Mouse (Mus musculus) spleen, adult 2 months (tissue): ENCODE data around the gene Zc2hc1b. TPM values are rescaled to one million over a fixed set of nuclear protein-coding genes. Genes with fewer than 3 reads are reported as not detected.

ENCODE experiments used
- DNase-seq, 2 experiments: peaks; one replicate each; pipeline versions ENCODE4 v3.0.0 to v3.0.0-alpha.2; 2012 to 2021; ENCODE audit warnings: low spot score in 2 of 2, low read depth in 1 of 2
- H3K27ac ChIP-seq: fragments of 200-500 bp; 2 replicates; pipeline ENCODE4 v1.5.1; 2012; ENCODE audit warnings: low read length, inconsistent platforms; ENCODE audit not compliant: insufficient read depth
- H3K27me3 ChIP-seq: fragments of 200-500 bp; 2 replicates; pipeline ENCODE4 v1.6.1; 2012; ENCODE audit warnings: mild to moderate bottlenecking, moderate library complexity, low read length, inconsistent platforms; ENCODE audit not compliant: control insufficient read depth, insufficient read depth
- H3K36me3 ChIP-seq: fragments of 200-500 bp; 2 replicates; pipeline ENCODE4 v1.6.1; 2012; ENCODE audit warnings: mild to moderate bottlenecking, low read length, inconsistent platforms; ENCODE audit not compliant: control insufficient read depth, insufficient read depth
- H3K4me1 ChIP-seq: fragments of 200-500 bp; 2 replicates; pipeline ENCODE4 v1.6.1; 2011; ENCODE audit warnings: inconsistent platforms; ENCODE audit not compliant: control insufficient read depth, insufficient read depth, insufficient read length
- H3K4me3 ChIP-seq: fragments of 200-500 bp; 2 replicates; pipeline ENCODE4 v1.5.1; 2011; ENCODE audit warnings: mild to moderate bottlenecking, inconsistent platforms; ENCODE audit not compliant: insufficient read depth, insufficient read length; ENCODE audit errors: extremely low read depth
- CTCF ChIP-seq: fragments of 200-500 bp; IDR thresholded peaks from 2 replicates; pipeline ENCODE4 v1.5.1; 2011; ENCODE audit warnings: mild to moderate bottlenecking, inconsistent platforms; ENCODE audit not compliant: insufficient read depth, insufficient read length, insufficient replicate concordance; ENCODE audit errors: extremely low read depth
- POLR2A ChIP-seq: fragments of 200-500 bp; IDR thresholded peaks from 2 replicates; pipeline ENCODE4 v1.6.1; 2011; ENCODE audit warnings: low read depth, low read length, inconsistent platforms
- WGBS: fragments of 180-500 bp; shearing (Covaris S2); methylation state at CpG from one replicate; pipeline ENCODE4 v1.1.7; 2018; 5-methylcytosine and 5-hydroxymethylcytosine counted together
- polyA plus RNA-seq: library from polyadenylated mRNA; depleted of rRNA; stranded (reverse); fragments of >200 nt; gene quantifications from 2 replicates; pipeline ENCODE4 v1.2.3, GENCODE M21; 2012; rRNA removed

Zc2hc1b gene
- polyA plus RNA-seq, 1 experiment = not detected

DNA sequence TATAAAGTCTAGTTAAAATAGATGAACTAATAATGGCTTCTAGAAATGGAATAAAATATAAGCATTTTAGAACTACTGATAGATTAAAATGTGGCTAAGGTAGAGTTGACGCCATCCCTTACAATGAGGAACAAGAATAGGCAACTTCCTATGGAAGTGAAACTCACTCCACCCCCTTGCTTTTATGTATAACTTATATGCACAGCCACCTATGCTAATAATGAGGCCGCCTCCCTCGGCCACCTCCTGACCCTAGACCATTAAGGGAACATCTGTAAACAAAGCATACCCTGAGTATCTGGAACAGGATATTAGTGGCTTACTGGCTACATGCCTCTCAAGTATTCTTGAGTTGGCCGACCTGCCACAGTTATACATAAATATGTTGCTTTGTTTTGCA, 74.0 kb downstream of the Zc2hc1b start:
- no peaks in the 10 kb centered on the region for H3K27me3 ChIP-seq
- H3K4me3 ChIP-seq = no peak overlapping the region
- no peaks in the 10 kb centered on the region for H3K36me3 ChIP-seq
- no peak overlapping the region for H3K27ac ChIP-seq
- TF ChIP-seq CTCF (no peak), POLR2A (no peak)
- WGBS = 42% methylated on average over 4 of the region's 4 CpGs
- DNase-seq = peak in 1 of 2 experiments; percentile 9
- no peaks in the 10 kb centered on the region for H3K4me1 ChIP-seq

DNA sequence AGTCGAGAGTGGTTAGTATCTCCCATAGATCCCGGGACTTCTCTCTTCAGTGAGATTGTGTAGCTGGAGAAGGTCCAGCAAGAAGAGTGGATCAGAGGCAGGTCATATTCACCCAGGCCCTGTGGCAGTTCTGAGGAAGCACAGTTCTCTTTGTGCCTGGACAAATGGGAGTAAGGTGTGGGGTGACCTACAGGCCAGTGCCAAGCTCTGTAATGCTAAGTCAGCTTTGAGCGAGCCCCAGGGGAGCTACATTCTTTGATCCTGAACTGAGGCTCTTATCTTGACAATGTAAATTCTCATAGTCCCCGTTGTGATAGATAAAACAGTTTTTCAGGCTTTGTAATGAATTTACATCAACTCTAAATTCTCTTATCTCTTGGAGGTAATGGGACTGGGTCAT, 75.5 kb downstream of the Zc2hc1b start:
- no peak overlapping the region for H3K27ac ChIP-seq
- no peak for TF ChIP-seq POLR2A
- TF ChIP-seq CTCF = no peak
- H3K27me3 ChIP-seq = no peaks in the 10 kb centered on the region
- H3K4me3 ChIP-seq = no peak overlapping the region
- no peaks in the 10 kb centered on the region for H3K4me1 ChIP-seq
- H3K36me3 ChIP-seq = no peaks in the 10 kb centered on the region
- DNase-seq = no peak
- 80% methylated on average over 4 of the region's 4 CpGs for WGBS

DNA sequence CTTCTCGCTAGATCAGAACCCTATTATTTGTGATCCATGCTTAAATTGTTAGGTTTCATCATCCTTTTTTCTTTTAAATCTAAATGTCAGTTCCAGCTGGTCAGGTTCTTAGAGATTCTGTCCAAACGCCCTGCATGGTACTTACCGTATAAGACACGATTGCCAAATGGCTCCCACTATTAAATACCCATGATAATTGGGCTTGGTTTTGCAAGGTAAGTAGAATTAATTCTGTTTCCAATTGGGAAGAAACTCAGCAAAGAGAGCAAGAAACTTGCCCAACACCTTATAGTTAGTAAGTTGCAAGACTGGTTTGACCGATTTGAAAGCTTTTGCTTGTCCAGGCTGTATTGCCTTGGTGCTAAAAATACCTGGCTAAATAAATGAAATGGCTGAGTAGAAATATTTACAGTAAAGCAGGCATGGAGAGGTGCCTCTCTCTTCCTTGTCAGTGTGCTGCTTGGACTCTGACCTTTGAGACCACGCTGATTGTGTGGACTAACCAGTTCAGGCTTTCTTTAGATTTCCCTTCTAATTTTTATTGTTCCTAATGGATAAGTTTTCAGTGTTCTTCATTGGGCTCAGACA, 77.7 kb downstream of the Zc2hc1b start:
- Histone ChIP-seq H3K27me3 (no peaks in the 10 kb centered on the region), H3K36me3 (no peaks in the 10 kb centered on the region), H3K4me3 (no peak overlapping the region), H3K27ac (no peak overlapping the region), H3K4me1 (no peaks in the 10 kb centered on the region)
- DNase-seq = no peak
- WGBS = 91% methylated on average over 6 of the region's 6 CpGs
- TF ChIP-seq POLR2A = no peak
- TF ChIP-seq CTCF = no peak

Other genes starting within 250 kb of the Zc2hc1b start
- gene Stx11, start 213.7 kb downstream of the Zc2hc1b start, polyA plus RNA-seq = 14.6 and 18.0 TPM in 2 replicates
- 30.6 and 39.2 TPM in 2 replicates for gene Sf3b5, start 172.7 kb downstream of the Zc2hc1b start, polyA plus RNA-seq
- gene Plagl1, start 117.5 kb downstream of the Zc2hc1b start, polyA plus RNA-seq = 1.1 and 1.4 TPM in 2 replicates
- 6.6 and 8.6 TPM in 2 replicates for gene Ltv1, start 15.1 kb upstream of the Zc2hc1b start, polyA plus RNA-seq